Mouse (Mus musculus) kidney, adult 2 months (tissue): ENCODE measurements around the gene Syt12. TPM values are rescaled to one million over a fixed set of nuclear protein-coding genes. Genes with fewer than 3 reads are reported as not detected.

Source experiments
- DNase-seq: peaks from one replicate; pipeline ENCODE4 v3.0.0; 2021
- H3K27ac ChIP-seq: fragments of 200-500 bp; 2 replicates; pipeline ENCODE4 v1.5.1; 2012; ENCODE audit warnings: low read depth, low read length, control low read depth, inconsistent platforms; ENCODE audit not compliant: insufficient read depth
- H3K27me3 ChIP-seq: fragments of 200-500 bp; replicated peaks from 2 replicates; pipeline ENCODE4 v1.6.1; 2012; ENCODE audit warnings: mild to moderate bottlenecking, moderate library complexity, low read length, inconsistent platforms; ENCODE audit not compliant: control insufficient read depth, insufficient read depth
- H3K36me3 ChIP-seq: fragments of 200-500 bp; 2 replicates; pipeline ENCODE4 v1.6.1; 2012; ENCODE audit warnings: mild to moderate bottlenecking, moderate library complexity, low read length, inconsistent platforms; ENCODE audit not compliant: control insufficient read depth, insufficient read depth
- H3K4me1 ChIP-seq: fragments of 200-500 bp; 2 replicates; pipeline ENCODE4 v1.6.1; 2011; ENCODE audit warnings: low read length; ENCODE audit not compliant: control insufficient read depth, insufficient read depth
- H3K4me3 ChIP-seq: fragments of 200-500 bp; 2 replicates; pipeline ENCODE4 v1.5.1; 2011; ENCODE audit warnings: mild to moderate bottlenecking, low read depth, low read length, control low read depth; ENCODE audit not compliant: insufficient read depth
- CTCF ChIP-seq: fragments of 200-500 bp; conservative IDR thresholded peaks from 2 replicates; pipeline ENCODE4 v1.5.1; 2011; ENCODE audit warnings: low read depth, mild to moderate bottlenecking, control low read depth, low read length, moderate library complexity, mixed read lengths; ENCODE audit not compliant: insufficient read depth, insufficient read length
- POLR2A ChIP-seq: fragments of 200-500 bp; IDR thresholded peaks from one replicate; pipeline ENCODE4 v1.6.1; 2011; ENCODE audit warnings: low read depth, low read length, control low read depth
- WGBS: fragments of 180-500 bp; shearing (Covaris S2); methylation state at CpG from one replicate; pipeline ENCODE4 v1.1.7; 2018; 5-methylcytosine and 5-hydroxymethylcytosine counted together
- polyA plus RNA-seq: library from polyadenylated mRNA; depleted of rRNA; stranded (reverse); fragments of >200 nt; gene quantifications from 2 replicates; pipeline ENCODE4 v1.2.3, GENCODE M21; 2012

The Syt12 gene
- polyA plus RNA-seq, 1 experiment, result 4.6 TPM

GRCm38 (mm10) chr19:4438791-4439160 is 38.5 kb downstream of the Syt12 start:
- peak; percentile 42 for DNase-seq
- Histone ChIP-seq H3K4me1 (peaks cover 32% of the 10 kb centered on the region), H3K27ac (peak overlapping the region; percentile 49), H3K27me3 (no peaks in the 10 kb centered on the region), H3K36me3 (no peaks in the 10 kb centered on the region), H3K4me3 (peak overlapping the region; percentile 75)
- TF ChIP-seq CTCF, result no peak
- no peak for TF ChIP-seq POLR2A
- 7% methylated on average over 8 of the region's 8 CpGs for WGBS

GRCm38 (mm10) chr19:4437886-4438285 is 39.4 kb downstream of the Syt12 start:
- TF ChIP-seq CTCF, result no peak
- TF ChIP-seq POLR2A, result no peak
- Histone ChIP-seq H3K4me3 (no peak overlapping the region), H3K27me3 (no peaks in the 10 kb centered on the region), H3K27ac (no peak overlapping the region), H3K4me1 (peaks cover 32% of the 10 kb centered on the region), H3K36me3 (no peaks in the 10 kb centered on the region)
- WGBS, result 52% methylated on average over 6 of the region's 6 CpGs
- DNase-seq, result no peak

- no peak for DNase-seq
- peaks cover 21% of the 10 kb centered on the region for H3K4me1 ChIP-seq
- WGBS, result 91% methylated on average over 3 of the region's 3 CpGs
- no peak overlapping the region for H3K4me3 ChIP-seq
- H3K27me3 ChIP-seq, result no peaks in the 10 kb centered on the region
- H3K36me3 ChIP-seq, result no peaks in the 10 kb centered on the region
- TF ChIP-seq CTCF (no peak), POLR2A (no peak)
- H3K27ac ChIP-seq, result no peak overlapping the region
Observed at GRCm38 (mm10) chr19:4436254-4436653, 41.0 kb downstream of the Syt12 start.

DNA sequence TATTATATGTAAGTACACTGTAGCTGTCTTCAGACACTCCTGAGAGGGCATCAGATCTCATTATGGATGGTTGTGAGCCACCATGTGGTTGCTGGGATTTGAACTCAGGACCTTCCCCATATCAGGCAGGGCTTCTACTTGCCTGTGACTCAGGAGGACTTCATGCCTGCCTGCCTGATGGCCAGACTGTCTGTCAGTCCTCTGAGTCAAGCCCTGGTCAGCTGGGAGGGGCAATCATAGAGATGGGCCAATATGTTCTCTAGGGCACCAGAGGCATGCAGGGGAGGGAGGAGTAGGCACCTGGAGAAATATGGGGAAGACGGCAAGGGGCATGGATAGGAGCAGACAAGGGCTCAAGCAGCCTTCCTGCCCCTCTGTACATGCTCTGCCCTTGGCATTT is 42.2 kb downstream of the Syt12 start:
- no peak for DNase-seq
- Histone ChIP-seq H3K27ac (no peak overlapping the region), H3K36me3 (no peaks in the 10 kb centered on the region), H3K4me3 (no peak overlapping the region), H3K27me3 (no peaks in the 10 kb centered on the region), H3K4me1 (peaks cover 11% of the 10 kb centered on the region)
- 100% methylated on average over 1 of the region's 1 CpGs for WGBS
- TF ChIP-seq CTCF (no peak), POLR2A (no peak)

DNA sequence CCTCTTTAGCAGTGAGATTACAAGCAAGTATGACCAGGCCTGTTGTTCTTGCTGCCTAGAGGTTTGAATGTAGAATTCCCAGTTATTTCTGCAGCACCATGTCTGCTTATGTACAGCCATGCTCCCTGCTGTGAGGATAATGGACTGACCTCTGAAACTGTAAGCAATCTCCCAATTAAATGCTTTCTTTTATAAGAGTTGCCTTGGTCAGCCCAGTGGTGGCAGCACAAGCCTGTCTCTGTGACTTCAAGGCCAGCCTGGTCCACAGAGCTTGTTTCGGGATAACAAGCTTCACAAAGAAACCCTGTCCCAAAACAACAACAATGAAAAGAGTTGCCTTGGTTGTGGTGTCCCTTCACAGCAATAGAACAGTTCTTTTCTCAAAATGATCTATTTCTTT is 43.5 kb downstream of the Syt12 start:
- no peak for DNase-seq
- H3K27ac ChIP-seq, result no peak overlapping the region
- TF ChIP-seq POLR2A, result no peak
- 0 out of 2 replicates have a peak, but pooled peaks have one; percentile 10 for TF ChIP-seq CTCF
- 79% methylated on average over 1 of the region's 1 CpGs for WGBS
- no peak overlapping the region for H3K4me3 ChIP-seq
- peaks cover 6% of the 10 kb centered on the region; the same call in 1 of the 2 replicates for H3K4me1 ChIP-seq
- no peaks in the 10 kb centered on the region for H3K27me3 ChIP-seq
- no peaks in the 10 kb centered on the region for H3K36me3 ChIP-seq

GRCm38 (mm10) chr19:4430091-4430620 is 47.1 kb downstream of the Syt12 start:
- H3K4me3 ChIP-seq, result no peak overlapping the region
- no peak overlapping the region for H3K27ac ChIP-seq
- 75% methylated on average over 4 of the region's 4 CpGs for WGBS
- no peaks in the 10 kb centered on the region for H3K4me1 ChIP-seq
- DNase-seq, result no peak
- H3K36me3 ChIP-seq, result no peaks in the 10 kb centered on the region
- H3K27me3 ChIP-seq, result no peaks in the 10 kb centered on the region
- no peak for TF ChIP-seq CTCF
- TF ChIP-seq POLR2A, result no peak

DNA sequence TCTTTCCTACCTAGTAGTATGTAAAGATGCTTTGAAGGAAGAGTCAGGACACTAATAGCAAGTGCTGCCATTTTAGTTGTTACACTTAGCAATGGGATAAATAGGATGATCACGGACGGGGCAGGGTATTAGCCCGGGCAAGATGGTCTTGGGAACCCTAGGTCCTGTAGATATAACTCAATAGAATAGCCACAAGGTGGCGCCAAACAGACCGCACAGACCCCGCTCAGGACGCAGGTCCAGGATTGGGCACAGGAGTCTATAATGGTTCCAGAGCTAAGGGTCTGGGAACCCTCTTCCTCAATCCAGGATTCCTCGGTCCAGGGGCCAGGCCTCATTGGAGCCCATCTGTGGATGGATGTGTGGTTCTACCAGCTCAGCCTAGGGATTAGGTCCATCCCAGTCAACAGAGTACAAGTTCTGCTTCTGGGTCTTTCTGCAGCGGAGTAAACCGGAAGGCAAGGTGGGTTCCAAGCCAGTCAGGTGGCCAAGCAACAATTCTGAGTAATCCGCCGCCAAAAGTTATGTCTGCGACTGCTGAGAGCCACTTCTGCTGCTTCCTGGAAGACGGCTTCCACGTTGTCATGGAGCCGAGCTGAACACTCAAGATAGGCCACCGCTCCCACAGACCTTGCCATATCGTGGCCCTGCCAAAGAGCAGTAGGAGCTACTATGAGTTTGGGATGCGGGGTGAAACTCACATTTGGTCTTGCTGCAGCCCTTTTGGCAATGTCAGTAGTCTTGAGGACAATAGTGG is 51.5 kb downstream of the Syt12 start:
- Histone ChIP-seq H3K36me3 (no peaks in the 10 kb centered on the region), H3K4me1 (no peaks in the 10 kb centered on the region), H3K4me3 (no peak overlapping the region), H3K27me3 (no peaks in the 10 kb centered on the region), H3K27ac (no peak overlapping the region)
- TF ChIP-seq POLR2A, result no peak
- peak; percentile 62 for TF ChIP-seq CTCF
- WGBS, result 73% methylated on average over 19 of the region's 19 CpGs
- DNase-seq, result peak; percentile 62
